Mouse (Mus musculus): ENCODE data around the gene Satb1. TPM values are rescaled to one million over a fixed set of nuclear protein-coding genes. Genes with fewer than 3 reads are reported as not detected.

Satb1 gene
- 1.8 and 2.5 TPM in 2 replicates for polyA plus RNA-seq (2012; rRNA removed)

DNA sequence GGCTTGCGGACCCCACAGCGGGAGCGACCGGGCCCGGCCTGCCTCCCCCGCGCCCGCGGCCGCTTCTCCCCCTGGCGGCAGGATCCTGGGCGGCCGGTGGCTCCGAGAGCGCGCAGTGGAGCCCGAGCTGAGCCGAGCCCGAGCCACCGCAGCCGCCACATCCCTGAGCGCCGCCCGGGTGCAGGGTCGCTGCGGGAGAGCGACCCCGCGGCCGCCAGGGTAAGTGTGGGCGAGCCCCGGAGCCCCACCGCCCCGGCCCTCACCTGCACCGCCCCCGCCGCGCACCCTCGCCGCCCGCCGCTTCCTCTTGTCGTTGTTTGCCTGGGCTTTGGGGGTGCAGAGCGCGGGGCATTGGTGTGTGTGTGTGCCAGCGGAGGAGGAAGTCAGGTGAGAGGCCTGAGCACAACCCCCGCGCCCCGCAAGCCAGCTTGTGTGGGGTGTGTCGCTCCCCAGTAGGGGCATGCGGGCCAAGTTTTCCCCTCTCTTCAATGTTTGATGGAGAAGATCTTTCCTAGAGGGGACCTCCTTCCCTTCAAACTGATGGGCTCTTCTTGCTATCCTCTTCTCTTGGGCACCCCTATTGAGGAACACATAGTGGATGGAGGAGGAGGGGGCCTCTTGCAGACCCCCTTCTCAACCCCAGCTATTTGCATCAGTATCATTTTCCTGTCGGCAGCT is at the start of gene Satb1:
TSS of gene Satb1 (minus strand) at position 391 of the 678 bp plus-strand sequence.
- Histone ChIP-seq H3K4me3 (ENCODE audit: low read depth, low read length) (peak within 1 kb of the TSS; percentile 64), H3K36me3 (ENCODE audit: control insufficient read depth, insufficient read depth, low read length) (no peaks in the 10 kb centered on the region), H3K4me1 (ENCODE audit: control insufficient read depth, insufficient read depth, insufficient read length, low read length) (peaks cover 2% of the 10 kb centered on the region; the same call in 1 of the 2 replicates), H3K27ac (ENCODE audit: insufficient read depth, low read depth, low read length) (no peak within 1 kb of the TSS), H3K27me3 (ENCODE audit: control insufficient read depth, insufficient read depth, low read length) (peaks cover 30% of the 10 kb centered on the region)
- under 1% methylated on average over 43 of the region's 52 CpGs for WGBS
- TF ChIP-seq POLR2A (IDR thresholded peaks at IDR 0.05; ENCODE audit: low read depth, low read length): no peak
- 0 out of 2 replicates have a peak, but pooled peaks have one; percentile 7 for TF ChIP-seq CTCF (IDR thresholded peaks at IDR 0.05; ENCODE audit: extremely low read depth, insufficient read length, insufficient replicate concordance, low read depth, low read length)

DNA sequence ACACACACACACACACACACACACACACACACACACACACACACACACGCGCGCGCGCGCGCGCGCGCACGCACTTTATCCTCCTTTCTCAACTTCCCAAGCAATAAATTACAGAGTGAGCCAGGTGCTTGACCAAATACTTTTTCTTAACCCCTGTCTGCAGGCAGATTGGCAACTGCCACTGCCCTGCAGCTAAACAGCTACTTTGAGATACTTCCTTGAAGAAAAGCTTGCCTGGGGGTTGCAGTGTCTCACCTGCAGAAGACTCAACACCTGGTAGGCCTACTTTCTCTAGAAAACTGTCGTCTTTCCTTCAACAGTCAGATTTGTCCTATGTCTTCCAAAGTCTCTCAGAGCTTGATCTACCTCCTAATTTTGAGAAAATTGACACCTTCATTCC is 49.5 kb upstream of the Satb1 start:
- TF ChIP-seq CTCF (IDR thresholded peaks at IDR 0.05; ENCODE audit: extremely low read depth, insufficient read length, insufficient replicate concordance, low read depth, low read length) (no peak), POLR2A (IDR thresholded peaks at IDR 0.05; ENCODE audit: low read depth, low read length) (no peak)
- Histone ChIP-seq H3K4me1 (ENCODE audit: control insufficient read depth, insufficient read depth, insufficient read length, low read length) (no peaks in the 10 kb centered on the region), H3K27ac (ENCODE audit: insufficient read depth, low read depth, low read length) (no peak overlapping the region), H3K4me3 (ENCODE audit: low read depth, low read length) (no peak overlapping the region), H3K36me3 (ENCODE audit: control insufficient read depth, insufficient read depth, low read length) (no peaks in the 10 kb centered on the region), H3K27me3 (ENCODE audit: control insufficient read depth, insufficient read depth, low read length) (no peaks in the 10 kb centered on the region)
- 96% methylated on average over 12 of the region's 12 CpGs for WGBS

- Histone ChIP-seq H3K4me3 (ENCODE audit: low read depth, low read length) (no peak overlapping the region), H3K4me1 (ENCODE audit: control insufficient read depth, insufficient read depth, insufficient read length, low read length) (no peaks in the 10 kb centered on the region), H3K36me3 (ENCODE audit: control insufficient read depth, insufficient read depth, low read length) (no peaks in the 10 kb centered on the region), H3K27me3 (ENCODE audit: control insufficient read depth, insufficient read depth, low read length) (no peaks in the 10 kb centered on the region), H3K27ac (ENCODE audit: insufficient read depth, low read depth, low read length) (no peak overlapping the region)
- 82% methylated on average over 8 of the region's 8 CpGs for WGBS
- TF ChIP-seq CTCF (IDR thresholded peaks at IDR 0.05; ENCODE audit: extremely low read depth, insufficient read length, insufficient replicate concordance, low read depth, low read length): no peak
- no peak for TF ChIP-seq POLR2A (IDR thresholded peaks at IDR 0.05; ENCODE audit: low read depth, low read length)
These were observed 48.0 kb upstream of the Satb1 start for GRCm38 (mm10) chr17:51880895-51881622.

DNA sequence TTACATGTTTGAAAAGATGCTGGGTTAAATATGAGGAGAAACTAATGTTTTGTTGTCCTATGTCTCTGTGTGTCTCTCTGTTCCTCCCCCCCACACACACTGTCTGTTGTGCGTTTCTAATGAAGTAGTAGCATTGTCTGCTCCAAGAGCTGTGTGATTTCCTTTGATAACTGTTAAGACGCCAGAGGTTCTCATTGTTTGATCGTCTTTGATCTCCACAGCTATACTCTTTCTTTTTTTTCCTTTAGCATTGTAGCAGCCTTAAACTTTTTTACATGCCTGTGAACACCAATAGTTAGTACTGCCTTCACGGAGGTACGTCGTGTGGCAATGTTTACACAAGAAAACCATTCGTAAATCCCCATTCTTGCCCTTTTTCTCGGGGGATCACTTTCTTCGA is 47.1 kb upstream of the Satb1 start:
- TF ChIP-seq POLR2A (IDR thresholded peaks at IDR 0.05; ENCODE audit: low read depth, low read length) (no peak), CTCF (IDR thresholded peaks at IDR 0.05; ENCODE audit: extremely low read depth, insufficient read length, insufficient replicate concordance, low read depth, low read length) (no peak)
- Histone ChIP-seq H3K27ac (ENCODE audit: insufficient read depth, low read depth, low read length) (no peak overlapping the region), H3K4me3 (ENCODE audit: low read depth, low read length) (no peak overlapping the region), H3K4me1 (ENCODE audit: control insufficient read depth, insufficient read depth, insufficient read length, low read length) (no peaks in the 10 kb centered on the region), H3K36me3 (ENCODE audit: control insufficient read depth, insufficient read depth, low read length) (no peaks in the 10 kb centered on the region), H3K27me3 (ENCODE audit: control insufficient read depth, insufficient read depth, low read length) (no peaks in the 10 kb centered on the region)
- WGBS: 30% methylated on average over 9 of the region's 9 CpGs

DNA sequence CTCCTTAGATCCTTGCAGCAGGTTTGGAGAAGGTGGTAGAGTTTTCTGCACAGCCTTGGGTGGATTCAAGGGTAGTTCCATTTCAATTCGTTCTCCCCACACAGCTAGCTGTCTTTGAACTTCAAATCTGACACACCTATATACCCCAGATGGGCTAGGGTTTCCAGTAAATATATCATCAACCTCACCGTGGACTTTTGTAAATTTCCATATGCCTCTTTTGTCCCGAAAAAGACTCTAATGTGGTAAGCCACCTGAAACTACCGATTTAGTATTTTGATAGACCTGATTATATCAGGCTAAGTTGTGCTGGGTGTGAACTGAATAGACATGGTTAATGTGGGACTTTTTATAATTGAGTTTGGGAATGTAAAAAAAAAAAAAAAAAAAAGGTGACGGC is 46.6 kb upstream of the Satb1 start:
- no peak overlapping the region for H3K27ac ChIP-seq (ENCODE audit: insufficient read depth, low read depth, low read length)
- 69% methylated on average over 5 of the region's 5 CpGs for WGBS
- H3K4me3 ChIP-seq (ENCODE audit: low read depth, low read length): no peak overlapping the region
- TF ChIP-seq CTCF (IDR thresholded peaks at IDR 0.05; ENCODE audit: extremely low read depth, insufficient read length, insufficient replicate concordance, low read depth, low read length) (no peak), POLR2A (IDR thresholded peaks at IDR 0.05; ENCODE audit: low read depth, low read length) (no peak)
- H3K27me3 ChIP-seq (ENCODE audit: control insufficient read depth, insufficient read depth, low read length): no peaks in the 10 kb centered on the region
- no peaks in the 10 kb centered on the region for H3K36me3 ChIP-seq (ENCODE audit: control insufficient read depth, insufficient read depth, low read length)
- no peaks in the 10 kb centered on the region for H3K4me1 ChIP-seq (ENCODE audit: control insufficient read depth, insufficient read depth, insufficient read length, low read length)

DNA sequence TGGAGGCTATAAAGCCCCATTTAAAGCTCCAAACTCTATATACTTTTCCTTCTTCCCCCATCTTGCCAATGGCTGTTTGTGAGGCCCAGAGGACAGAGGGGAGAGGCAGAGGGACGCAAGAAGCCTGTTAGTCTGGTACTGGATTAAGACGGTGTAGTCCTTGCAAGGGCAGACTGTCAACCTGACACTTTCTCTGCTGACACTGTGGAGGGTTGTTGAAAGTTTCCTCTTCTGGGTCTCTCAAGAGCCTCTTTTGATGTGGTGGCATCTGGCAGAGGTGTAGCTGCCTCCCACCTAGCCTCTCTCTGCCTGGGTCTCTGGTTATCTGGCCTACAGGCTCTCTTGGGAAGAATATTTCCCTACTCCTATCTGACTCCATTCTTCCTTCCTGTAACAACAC is 46.1 kb upstream of the Satb1 start:
- Histone ChIP-seq H3K27ac (ENCODE audit: insufficient read depth, low read depth, low read length) (no peak overlapping the region), H3K36me3 (ENCODE audit: control insufficient read depth, insufficient read depth, low read length) (no peaks in the 10 kb centered on the region), H3K4me3 (ENCODE audit: low read depth, low read length) (no peak overlapping the region), H3K27me3 (ENCODE audit: control insufficient read depth, insufficient read depth, low read length) (no peaks in the 10 kb centered on the region), H3K4me1 (ENCODE audit: control insufficient read depth, insufficient read depth, insufficient read length, low read length) (no peaks in the 10 kb centered on the region)
- TF ChIP-seq CTCF (IDR thresholded peaks at IDR 0.05; ENCODE audit: extremely low read depth, insufficient read length, insufficient replicate concordance, low read depth, low read length) (no peak), POLR2A (IDR thresholded peaks at IDR 0.05; ENCODE audit: low read depth, low read length) (no peak)
- 77% methylated on average over 2 of the region's 2 CpGs for WGBS

DNA sequence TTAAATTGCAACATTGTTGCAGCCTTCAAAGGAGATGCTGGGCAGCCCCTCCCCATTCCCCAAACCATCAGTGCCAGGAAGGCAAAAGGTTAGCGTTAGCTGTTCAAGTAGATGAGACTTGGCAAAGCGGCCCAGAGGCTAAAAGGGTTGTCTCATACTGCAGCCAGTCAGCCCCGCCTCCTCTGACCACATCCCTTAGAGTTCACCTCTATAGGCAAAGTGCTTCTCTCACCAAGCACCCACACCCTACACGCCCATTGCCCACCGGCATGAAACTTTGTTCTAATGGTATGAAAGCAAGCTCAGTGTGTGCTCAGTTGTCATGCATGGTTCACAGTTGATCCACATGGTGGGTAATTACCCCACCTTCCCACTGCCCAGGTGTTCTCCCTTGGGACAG is 43.4 kb upstream of the Satb1 start:
- WGBS: 79% methylated on average over 5 of the region's 5 CpGs
- TF ChIP-seq CTCF (IDR thresholded peaks at IDR 0.05; ENCODE audit: extremely low read depth, insufficient read length, insufficient replicate concordance, low read depth, low read length): no peak
- no peak for TF ChIP-seq POLR2A (IDR thresholded peaks at IDR 0.05; ENCODE audit: low read depth, low read length)
- no peaks in the 10 kb centered on the region for H3K27me3 ChIP-seq (ENCODE audit: control insufficient read depth, insufficient read depth, low read length)
- H3K36me3 ChIP-seq (ENCODE audit: control insufficient read depth, insufficient read depth, low read length): no peaks in the 10 kb centered on the region
- H3K4me3 ChIP-seq (ENCODE audit: low read depth, low read length): no peak overlapping the region
- no peaks in the 10 kb centered on the region for H3K4me1 ChIP-seq (ENCODE audit: control insufficient read depth, insufficient read depth, insufficient read length, low read length)
- H3K27ac ChIP-seq (ENCODE audit: insufficient read depth, low read depth, low read length): no peak overlapping the region

Measured in small intestine, adult 2 months (tissue).